Mouse (Mus musculus): ENCODE results near the gene Ung. TPM values are rescaled to one million over a fixed set of nuclear protein-coding genes. Genes with fewer than 3 reads are reported as not detected.

Gene Ung
- polyA plus RNA-seq, 1 experiment from 2014 or later: 11.8 TPM

DNA sequence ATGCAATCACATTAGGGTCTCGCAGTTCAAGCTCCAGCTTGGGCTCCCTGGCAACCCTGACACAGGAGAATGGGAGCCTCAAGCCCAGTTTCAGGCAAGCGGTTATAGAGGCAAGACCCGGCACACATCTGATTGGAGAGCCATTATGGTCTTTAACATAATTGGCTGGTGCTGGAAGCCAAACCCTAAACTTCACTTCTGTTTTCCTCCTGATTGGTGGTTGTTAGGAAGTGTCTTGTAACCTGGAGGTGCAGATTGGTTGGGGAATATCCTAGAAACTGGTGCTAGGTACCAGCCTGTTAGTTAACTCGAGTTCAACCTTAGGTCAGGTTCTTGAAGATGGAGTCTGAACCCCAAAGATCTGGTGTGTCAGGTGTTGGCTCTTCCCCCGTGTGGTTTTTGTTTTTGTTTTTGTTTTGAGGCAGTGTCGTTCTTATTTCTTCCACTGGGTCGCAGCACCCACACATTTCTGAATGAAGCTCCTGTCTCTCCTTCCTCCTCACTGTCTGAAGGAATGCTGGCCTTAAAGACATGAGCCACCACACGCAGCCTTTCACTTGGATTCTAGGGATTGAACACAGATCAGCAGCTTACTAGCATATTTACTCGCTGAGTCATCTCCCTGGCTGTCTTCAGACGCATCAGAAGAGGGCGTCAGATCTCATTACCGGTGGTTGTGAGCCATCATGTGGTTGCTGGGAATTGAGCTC, 32.1 kb downstream of the Ung start:
- no peak overlapping the region for H3K4me2 ChIP-seq (ENCODE audit: low read depth, low read length)

DNA sequence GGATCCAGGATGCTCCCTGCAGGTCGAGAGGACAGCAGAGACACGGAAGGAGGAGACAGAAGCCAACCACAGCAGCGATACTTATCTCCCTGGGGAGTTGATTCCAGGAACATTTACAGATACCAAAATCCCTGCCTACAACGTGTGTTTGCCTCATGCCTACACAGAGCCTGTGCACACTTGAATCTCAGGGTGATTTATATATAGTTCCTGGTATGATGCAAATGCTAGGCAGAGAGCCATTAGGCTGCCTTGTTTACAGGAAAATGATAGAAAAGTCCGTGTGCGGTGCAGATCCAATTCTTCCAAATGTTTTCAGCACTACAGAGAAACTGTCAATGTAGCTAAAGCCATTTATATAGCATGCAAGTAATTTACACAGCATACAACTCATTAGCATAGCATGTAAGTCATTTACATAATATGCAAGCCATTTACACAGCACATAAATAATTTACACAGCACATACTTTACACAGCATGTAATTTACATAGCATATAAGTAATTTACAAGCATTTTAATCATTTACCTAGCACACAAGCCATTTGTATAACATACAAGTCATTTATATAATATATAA, 33.0 kb downstream of the Ung start:
- no peak for ATAC-seq
- H3K9ac ChIP-seq (replicated peaks): no peak overlapping the region
- no peak overlapping the region for H3K27ac ChIP-seq (ENCODE audit: low read depth)
- H3K4me2 ChIP-seq (ENCODE audit: low read depth, low read length): no peak overlapping the region
- H3K9me3 ChIP-seq (ENCODE audit: low read length): no peaks in the 10 kb centered on the region
- WGBS (ENCODE audit: insufficient replicate concordance): 53% methylated on average over 6 of the region's 6 CpGs
- H3K4me1 ChIP-seq (ENCODE audit: insufficient read depth): no peaks in the 10 kb centered on the region
- H3K27me3 ChIP-seq (ENCODE audit: insufficient read depth, low read length): no peaks in the 10 kb centered on the region
- H3K4me3 ChIP-seq (ENCODE audit: low read depth, low read length): no peak overlapping the region
- no peak for DNase-seq
- H3K36me3 ChIP-seq (replicated peaks; ENCODE audit: insufficient read depth, low read length): no peaks in the 10 kb centered on the region
- no peak for TF ChIP-seq CTCF (IDR thresholded peaks at IDR 0.05; ENCODE audit: low read depth)
- no peak for TF ChIP-seq EP300 (IDR thresholded peaks at IDR 0.05; ENCODE audit: low read depth)

More for the DNA sequence above, 32.1 kb downstream of the Ung start:
- H3K9me3 ChIP-seq (ENCODE audit: low read length): no peaks in the 10 kb centered on the region
- no peaks in the 10 kb centered on the region for H3K27me3 ChIP-seq (ENCODE audit: insufficient read depth, low read length)
- no peak for DNase-seq
- no peak overlapping the region for H3K4me3 ChIP-seq (ENCODE audit: low read depth, low read length)
- no peak for ATAC-seq
- WGBS (ENCODE audit: insufficient replicate concordance): 42% methylated on average over 12 of the region's 12 CpGs
- no peaks in the 10 kb centered on the region for H3K4me1 ChIP-seq (ENCODE audit: insufficient read depth)
- no peak overlapping the region for H3K9ac ChIP-seq (replicated peaks)
- H3K36me3 ChIP-seq (replicated peaks; ENCODE audit: insufficient read depth, low read length): no peaks in the 10 kb centered on the region
- no peak overlapping the region for H3K27ac ChIP-seq (ENCODE audit: low read depth)
- TF ChIP-seq CTCF (IDR thresholded peaks at IDR 0.05; ENCODE audit: low read depth): peak; percentile 28
- no peak for TF ChIP-seq EP300 (IDR thresholded peaks at IDR 0.05; ENCODE audit: low read depth)

DNA sequence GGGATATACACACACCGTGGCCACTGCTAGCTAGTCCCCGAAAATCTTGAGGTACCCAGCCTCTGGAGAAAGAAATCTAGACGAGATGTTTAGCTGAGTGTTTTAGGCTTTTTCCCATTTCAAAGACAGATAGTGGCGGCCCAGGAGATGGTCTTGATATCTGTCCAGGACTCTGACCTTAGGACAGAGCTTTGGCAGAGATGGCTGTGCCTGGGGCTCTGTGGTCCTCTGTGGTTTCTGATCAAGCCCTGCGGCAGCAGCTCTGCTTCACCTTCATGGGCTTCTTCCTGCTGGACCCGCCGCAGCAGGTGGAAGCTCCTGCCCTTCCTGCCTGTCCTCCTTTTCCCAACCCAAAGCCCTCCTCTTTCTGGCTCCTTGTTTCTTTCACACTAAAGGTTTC, 40.2 kb downstream of the Ung start:
- ATAC-seq: no peak
- no peak for TF ChIP-seq CTCF (IDR thresholded peaks at IDR 0.05; ENCODE audit: low read depth)
- TF ChIP-seq EP300 (IDR thresholded peaks at IDR 0.05; ENCODE audit: low read depth): no peak
- WGBS (ENCODE audit: insufficient replicate concordance): 79% methylated on average over 7 of the region's 7 CpGs

DNA sequence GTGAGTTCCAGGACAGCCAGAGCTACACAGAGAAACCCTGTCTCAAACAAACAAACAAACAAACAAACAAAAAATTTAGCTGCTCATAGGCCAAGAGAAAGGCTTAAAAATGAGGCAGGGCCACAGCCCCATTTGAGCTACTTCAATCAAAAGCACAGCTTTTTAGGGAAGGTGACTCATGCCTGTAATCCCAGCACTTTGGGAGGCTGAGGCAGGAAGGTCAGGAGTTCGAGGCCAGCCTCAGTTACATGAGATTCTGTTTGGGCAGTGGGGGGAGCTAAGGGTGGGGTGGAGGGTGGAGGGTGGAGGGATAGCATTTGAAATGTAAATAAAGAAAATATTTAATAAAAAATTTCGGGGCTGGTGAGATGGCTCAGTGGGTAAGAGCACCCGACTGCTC, 42.8 kb downstream of the Ung start:
- H3K4me3 ChIP-seq (ENCODE audit: low read depth, low read length): no peak overlapping the region
- no peaks in the 10 kb centered on the region for H3K27me3 ChIP-seq (ENCODE audit: insufficient read depth, low read length)
- peaks cover 16% of the 10 kb centered on the region for H3K4me1 ChIP-seq (ENCODE audit: insufficient read depth)
- no peak for DNase-seq
- no peak overlapping the region for H3K4me2 ChIP-seq (ENCODE audit: low read depth, low read length)
- 85% methylated on average over 3 of the region's 3 CpGs for WGBS (ENCODE audit: insufficient replicate concordance)
- ATAC-seq: no peak
- H3K9ac ChIP-seq (replicated peaks): no peak overlapping the region
- H3K27ac ChIP-seq (ENCODE audit: low read depth): no peak overlapping the region
- no peaks in the 10 kb centered on the region for H3K9me3 ChIP-seq (ENCODE audit: low read length)
- no peak for TF ChIP-seq CTCF (IDR thresholded peaks at IDR 0.05; ENCODE audit: low read depth)
- no peak for TF ChIP-seq EP300 (IDR thresholded peaks at IDR 0.05; ENCODE audit: low read depth)
- H3K36me3 ChIP-seq (replicated peaks; ENCODE audit: insufficient read depth, low read length): no peaks in the 10 kb centered on the region; the same call in 1 of the 2 replicates

More for the DNA sequence above, 40.2 kb downstream of the Ung start:
- H3K36me3 ChIP-seq (replicated peaks; ENCODE audit: insufficient read depth, low read length): no peaks in the 10 kb centered on the region; the same call in 1 of the 2 replicates
- no peaks in the 10 kb centered on the region for H3K9me3 ChIP-seq (ENCODE audit: low read length)
- peaks cover 7% of the 10 kb centered on the region for H3K4me1 ChIP-seq (ENCODE audit: insufficient read depth)
- no peaks in the 10 kb centered on the region for H3K27me3 ChIP-seq (ENCODE audit: insufficient read depth, low read length)
- H3K9ac ChIP-seq (replicated peaks): no peak overlapping the region
- H3K4me2 ChIP-seq (ENCODE audit: low read depth, low read length): no peak overlapping the region
- H3K27ac ChIP-seq (ENCODE audit: low read depth): no peak overlapping the region
- DNase-seq: no peak
- H3K4me3 ChIP-seq (ENCODE audit: low read depth, low read length): no peak overlapping the region

DNA sequence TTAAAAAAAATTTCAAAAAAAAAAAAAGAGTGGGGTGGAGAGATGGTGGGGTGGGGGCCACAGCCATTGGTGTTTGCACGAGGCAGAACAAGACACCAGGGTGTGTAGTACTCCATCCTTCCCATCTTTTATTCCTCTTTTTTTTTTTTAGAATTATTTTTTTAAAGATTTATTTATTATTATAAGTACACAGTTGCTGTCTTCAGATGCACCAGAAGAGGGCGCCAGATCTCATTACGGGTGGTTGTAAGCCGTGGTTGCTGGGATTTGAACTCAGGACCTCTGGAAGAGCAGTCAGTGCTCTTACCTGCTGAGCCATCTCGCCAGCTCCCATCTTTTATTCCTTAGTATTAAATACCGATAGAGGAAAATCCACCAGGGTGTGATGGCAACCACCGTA, 43.3 kb downstream of the Ung start:
- no peak for ATAC-seq
- peaks cover 16% of the 10 kb centered on the region for H3K4me1 ChIP-seq (ENCODE audit: insufficient read depth)
- 62% methylated on average over 7 of the region's 7 CpGs for WGBS (ENCODE audit: insufficient replicate concordance)
- no peak overlapping the region for H3K4me2 ChIP-seq (ENCODE audit: low read depth, low read length)
- no peaks in the 10 kb centered on the region; the same call in 1 of the 2 replicates for H3K36me3 ChIP-seq (replicated peaks; ENCODE audit: insufficient read depth, low read length)
- no peak for DNase-seq
- H3K27me3 ChIP-seq (ENCODE audit: insufficient read depth, low read length): no peaks in the 10 kb centered on the region
- H3K4me3 ChIP-seq (ENCODE audit: low read depth, low read length): no peak overlapping the region
- no peaks in the 10 kb centered on the region for H3K9me3 ChIP-seq (ENCODE audit: low read length)
- no peak for TF ChIP-seq EP300 (IDR thresholded peaks at IDR 0.05; ENCODE audit: low read depth)
- TF ChIP-seq CTCF (IDR thresholded peaks at IDR 0.05; ENCODE audit: low read depth): peak; percentile 36
- H3K27ac ChIP-seq (ENCODE audit: low read depth): no peak overlapping the region
- no peak overlapping the region for H3K9ac ChIP-seq (replicated peaks)

DNA sequence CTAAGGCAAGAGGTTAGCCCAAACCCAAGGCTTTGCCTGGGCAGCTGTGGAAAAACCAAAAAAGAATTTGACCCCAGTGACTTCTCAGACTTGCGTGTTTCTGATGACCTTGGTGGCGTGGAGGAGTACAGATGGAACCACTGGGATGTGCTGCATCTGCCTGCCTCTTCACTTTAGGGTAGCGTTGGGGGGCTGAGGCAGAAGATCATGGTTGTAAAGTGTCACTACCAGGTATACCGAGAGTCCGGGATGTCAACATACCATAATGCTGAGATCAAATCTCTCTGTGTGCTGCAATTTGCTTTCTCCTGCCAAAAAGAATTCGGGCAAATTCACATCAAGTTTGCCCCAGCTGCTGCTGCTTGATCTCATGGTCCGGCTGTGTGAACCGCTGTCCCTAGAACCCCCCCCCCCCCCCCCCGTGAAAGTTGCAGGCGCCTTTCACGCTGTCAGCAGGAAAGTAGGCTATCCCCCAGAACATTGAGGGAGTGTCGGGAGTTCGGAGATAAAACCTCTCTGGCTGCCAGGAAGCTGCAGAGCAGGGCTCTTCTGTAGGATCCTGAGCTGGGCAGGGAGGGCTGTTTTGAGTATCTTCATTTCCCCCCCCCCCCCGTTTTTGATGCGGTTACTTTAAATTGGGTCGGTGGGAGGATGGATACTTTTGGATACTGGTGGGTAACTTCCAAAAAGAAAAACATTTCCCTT, 43.8 kb downstream of the Ung start:
- no peak for TF ChIP-seq EP300 (IDR thresholded peaks at IDR 0.05; ENCODE audit: low read depth)
- 0 out of 2 replicates have a peak, but pooled peaks have one; percentile 0 for TF ChIP-seq CTCF (IDR thresholded peaks at IDR 0.05; ENCODE audit: low read depth)
- no peak for ATAC-seq
- Histone ChIP-seq H3K36me3 (replicated peaks; ENCODE audit: insufficient read depth, low read length) (no peaks in the 10 kb centered on the region), H3K4me1 (ENCODE audit: insufficient read depth) (peaks cover 16% of the 10 kb centered on the region), H3K4me2 (ENCODE audit: low read depth, low read length) (peak overlapping the region; percentile 51; the same call in 1 of the 2 replicates), H3K4me3 (ENCODE audit: low read depth, low read length) (no peak overlapping the region), H3K27ac (ENCODE audit: low read depth) (no peak overlapping the region; the same call in 1 of the 2 replicates), H3K9me3 (ENCODE audit: low read length) (no peaks in the 10 kb centered on the region), H3K27me3 (ENCODE audit: insufficient read depth, low read length) (no peaks in the 10 kb centered on the region), H3K9ac (replicated peaks) (no peak overlapping the region)
- DNase-seq: no peak
- 26% methylated on average over 15 of the region's 16 CpGs for whole genome bisulfite sequencing (ENCODE audit: insufficient replicate concordance)

All from liver, postnatal 0 days (tissue).